Mouse (Mus musculus) lung, postnatal 0 days (tissue): ENCODE measurements at regions not wholly inside any gene's neighbourhood (a gene's known extent, or its start where the extent isn't known, plus 50 kb on each side); places are given as distances from the start of the nearest gene placed in this dataset.

Source experiments
- ATAC-seq: fragments of 200-750 bp; cut with Nextera tagmentation; 2 replicates; pipeline ENCODE4 v1.8.0; 2017; ENCODE audit warnings: moderate library complexity
- DNase-seq: peaks from one replicate; pipeline ENCODE4 v3.0.0-alpha.2; 2016; ENCODE audit warnings: low spot score
- H3K27ac ChIP-seq: fragments of 300-500 bp; sonication (generic); 2 replicates; pipeline ENCODE4 v1.5.1; 2014; ENCODE audit warnings: antibody characterized with exemption, mild to moderate bottlenecking, low read length, mixed read lengths
- H3K27me3 ChIP-seq: fragments of 300-500 bp; sonication (generic); replicated peaks from 2 replicates; pipeline ENCODE4 v1.6.1; 2014; ENCODE audit warnings: low read length, mixed read lengths; ENCODE audit not compliant: insufficient read depth
- H3K36me3 ChIP-seq: fragments of 300-500 bp; sonication (generic); 2 replicates; pipeline ENCODE4 v1.6.1; 2014; ENCODE audit warnings: low read length, mixed read lengths; ENCODE audit not compliant: insufficient read depth
- H3K4me1 ChIP-seq: fragments of 300-500 bp; sonication (generic); 2 replicates; pipeline ENCODE4 v1.6.1; 2014; ENCODE audit warnings: antibody characterized with exemption, low read depth, low read length, mixed read lengths; ENCODE audit not compliant: insufficient read depth
- H3K4me2 ChIP-seq: fragments of 300-500 bp; sonication (generic); replicated peaks from 2 replicates; pipeline ENCODE4 v1.6.1; 2014; ENCODE audit warnings: low read depth, mild to moderate bottlenecking, low read length, moderate library complexity, mixed read lengths
- H3K4me3 ChIP-seq: fragments of 300-500 bp; sonication (generic); 2 replicates; pipeline ENCODE4 v1.5.1; 2014; ENCODE audit warnings: low read depth, low read length
- H3K9ac ChIP-seq: fragments of 300-500 bp; sonication (generic); replicated peaks from 2 replicates; pipeline ENCODE4 v1.6.1; 2014; ENCODE audit warnings: low read depth, mild to moderate bottlenecking
- H3K9me3 ChIP-seq: fragments of 300-500 bp; sonication (generic); 2 replicates; pipeline ENCODE4 v1.6.1; 2016; ENCODE audit warnings: low read length, mixed read lengths
- CTCF ChIP-seq: IDR thresholded peaks from 2 replicates; pipeline ENCODE4 v1.5.1; 2016; ENCODE audit warnings: antibody characterized with exemption, mild to moderate bottlenecking
- EP300 ChIP-seq: IDR thresholded peaks from 2 replicates; pipeline ENCODE4 v1.6.1; 2016; ENCODE audit warnings: antibody characterized with exemption, mild to moderate bottlenecking, control low read depth
- WGBS: fragments of 180-500 bp; shearing (Covaris S2); extraction: QIAGEN DNeasy Blood & Tissue Kit; methylation state at CpG from one replicate; pipeline ENCODE4 v1.1.7; 2014; 5-methylcytosine and 5-hydroxymethylcytosine counted together

GRCm38 (mm10) chr16:87124519-87124918, 229.5 kb upstream of the N6amt1 start:
- no peak overlapping the region for H3K4me2 ChIP-seq
- no peak overlapping the region for H3K4me3 ChIP-seq
- H3K4me1 ChIP-seq: no peaks in the 10 kb centered on the region
- no peak for DNase-seq
- H3K9me3 ChIP-seq: no peaks in the 10 kb centered on the region
- no peaks in the 10 kb centered on the region for H3K36me3 ChIP-seq
- no peak for ATAC-seq
- no peak overlapping the region for H3K27ac ChIP-seq
- no peaks in the 10 kb centered on the region for H3K27me3 ChIP-seq
- WGBS: 77% methylated on average over 7 of the region's 7 CpGs
- TF ChIP-seq CTCF: no peak
- TF ChIP-seq EP300: no peak
- no peak overlapping the region for H3K9ac ChIP-seq

- H3K36me3 ChIP-seq: no peaks in the 10 kb centered on the region
- no peaks in the 10 kb centered on the region for H3K9me3 ChIP-seq
- H3K27me3 ChIP-seq: no peaks in the 10 kb centered on the region
- 58% methylated on average over 2 of the region's 2 CpGs for WGBS
- H3K9ac ChIP-seq: no peak overlapping the region
- H3K4me3 ChIP-seq: no peak overlapping the region
- no peak overlapping the region for H3K4me2 ChIP-seq
- TF ChIP-seq CTCF: no peak
- no peak for TF ChIP-seq EP300
- no peak overlapping the region for H3K27ac ChIP-seq
- DNase-seq (peak; percentile 14), ATAC-seq (no peak)
- H3K4me1 ChIP-seq: no peaks in the 10 kb centered on the region
Observed at GRCm38 (mm10) chr16:87103599-87103998, 250.4 kb upstream of the N6amt1 start.

- Histone ChIP-seq H3K4me3 (no peak overlapping the region), H3K4me2 (no peak overlapping the region), H3K27ac (no peak overlapping the region), H3K4me1 (no peaks in the 10 kb centered on the region), H3K27me3 (no peaks in the 10 kb centered on the region), H3K9me3 (no peaks in the 10 kb centered on the region), H3K9ac (no peak overlapping the region), H3K36me3 (no peaks in the 10 kb centered on the region)
- no peak for TF ChIP-seq CTCF
- no peak for TF ChIP-seq EP300
- DNase-seq (peak; percentile 44), ATAC-seq (peak; percentile 60)
Observed at GRCm38 (mm10) chr16:87102057-87102456, 251.9 kb upstream of the N6amt1 start.

- H3K9me3 ChIP-seq: no peaks in the 10 kb centered on the region
- no peak overlapping the region for H3K4me3 ChIP-seq
- no peak overlapping the region for H3K4me2 ChIP-seq
- H3K9ac ChIP-seq: no peak overlapping the region
- ATAC-seq: no peak
- peak; percentile 31 for DNase-seq
- 79% methylated on average over 2 of the region's 2 CpGs for WGBS
- no peaks in the 10 kb centered on the region for H3K4me1 ChIP-seq
- no peak overlapping the region for H3K27ac ChIP-seq
- H3K27me3 ChIP-seq: no peaks in the 10 kb centered on the region
- TF ChIP-seq EP300 (no peak), CTCF (no peak)
- H3K36me3 ChIP-seq: no peaks in the 10 kb centered on the region
Observed at GRCm38 (mm10) chr16:87092011-87092410, 262.0 kb upstream of the N6amt1 start.

- no peaks in the 10 kb centered on the region for H3K4me1 ChIP-seq
- H3K9me3 ChIP-seq: no peaks in the 10 kb centered on the region
- DNase-seq (peak; percentile 32), ATAC-seq (no peak)
- no peaks in the 10 kb centered on the region for H3K36me3 ChIP-seq
- WGBS: 42% methylated on average over 3 of the region's 3 CpGs
- TF ChIP-seq CTCF (no peak), EP300 (peak; percentile 67)
- H3K9ac ChIP-seq: no peak overlapping the region
- no peak overlapping the region for H3K4me3 ChIP-seq
- H3K27me3 ChIP-seq: no peaks in the 10 kb centered on the region
- no peak overlapping the region for H3K27ac ChIP-seq
- H3K4me2 ChIP-seq: no peak overlapping the region
Observed at GRCm38 (mm10) chr16:87089322-87089721, 264.7 kb upstream of the N6amt1 start.

GRCm38 (mm10) chr16:87083505-87083904, 270.5 kb upstream of the N6amt1 start:
- no peak overlapping the region for H3K4me3 ChIP-seq
- DNase-seq (no peak), ATAC-seq (no peak)
- H3K4me1 ChIP-seq: no peaks in the 10 kb centered on the region
- WGBS: 54% methylated on average over 2 of the region's 2 CpGs
- H3K4me2 ChIP-seq: no peak overlapping the region
- no peaks in the 10 kb centered on the region for H3K9me3 ChIP-seq
- no peaks in the 10 kb centered on the region for H3K36me3 ChIP-seq
- no peak overlapping the region for H3K9ac ChIP-seq
- no peaks in the 10 kb centered on the region for H3K27me3 ChIP-seq
- TF ChIP-seq EP300 (no peak), CTCF (no peak)
- no peak overlapping the region for H3K27ac ChIP-seq

- TF ChIP-seq EP300 (no peak), CTCF (no peak)
- Histone ChIP-seq H3K4me2 (no peak overlapping the region), H3K9me3 (no peaks in the 10 kb centered on the region), H3K36me3 (no peaks in the 10 kb centered on the region), H3K4me1 (no peaks in the 10 kb centered on the region), H3K4me3 (no peak overlapping the region), H3K27ac (no peak overlapping the region), H3K9ac (no peak overlapping the region), H3K27me3 (no peaks in the 10 kb centered on the region)
- WGBS: 88% methylated on average over 2 of the region's 2 CpGs
- DNase-seq (no peak), ATAC-seq (no peak)
Observed at GRCm38 (mm10) chr16:87077385-87077784, 276.6 kb upstream of the N6amt1 start.
